Mouse (Mus musculus): Measurements from ENCODE around the gene Borcs6.

DNA sequence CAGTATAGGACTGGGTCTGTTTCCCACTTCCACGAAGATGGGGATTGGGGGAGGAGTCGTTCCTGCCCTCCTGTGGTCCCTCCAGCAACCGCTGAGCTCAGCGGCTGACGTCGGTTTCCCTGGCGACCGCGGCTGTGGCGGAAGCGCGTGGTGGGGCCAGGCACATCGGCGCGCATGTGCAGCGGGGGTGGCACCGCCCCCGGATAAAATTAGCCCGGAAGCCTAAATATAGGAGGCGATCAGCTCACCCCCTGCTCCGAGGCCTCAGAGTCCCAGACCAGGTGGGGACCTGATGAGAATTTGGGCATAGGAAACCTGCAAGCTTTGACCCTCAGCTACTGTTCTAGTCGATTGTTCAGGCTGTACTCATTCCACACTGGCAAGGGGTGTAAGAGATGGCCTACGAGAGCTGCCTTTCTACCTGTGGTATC lies 40.4 kb downstream of the Borcs6 start:
- no peak; the same call in 1 of the 2 replicates for TF ChIP-seq POLR2A (IDR thresholded peaks at IDR 0.05; ENCODE audit: low read depth, low read length)
- TF ChIP-seq CTCF (IDR thresholded peaks at IDR 0.05; ENCODE audit: extremely low read depth, insufficient read length, insufficient replicate concordance, low read depth, low read length) = no peak

All from small intestine, adult 2 months (tissue).